Mouse (Mus musculus): ENCODE results near the gene Scaper. TPM values are rescaled to one million over a fixed set of nuclear protein-coding genes. Genes with fewer than 3 reads are reported as not detected.

Gene Scaper
- polyA plus RNA-seq, 1 experiment from 2014 or later = 20.4 TPM

- Histone ChIP-seq H3K4me1 (peaks cover 15% of the 10 kb centered on the region; the same call in 1 of the 2 replicates), H3K4me2 (replicated peaks) (no peak overlapping the region), H3K4me3 (no peak overlapping the region), H3K27ac (no peak overlapping the region), H3K36me3 (no peaks in the 10 kb centered on the region), H3K9me3 (no peaks in the 10 kb centered on the region), H3K27me3 (replicated peaks) (peaks cover 46% of the 10 kb centered on the region), H3K9ac (no peak overlapping the region)
- ATAC-seq (ENCODE audit: low FRiP score, low read depth) = no peak
- WGBS = 15% methylated on average over 3 of the region's 3 CpGs
Measured at GRCm38 (mm10) chr9:55535907-55536306, 402.0 kb downstream of the Scaper start.

GRCm38 (mm10) chr9:55525716-55526115 is 412.2 kb downstream of the Scaper start:
- WGBS = 27% methylated on average over 4 of the region's 4 CpGs
- H3K9me3 ChIP-seq = no peaks in the 10 kb centered on the region
- no peak overlapping the region for H3K9ac ChIP-seq
- no peak overlapping the region for H3K4me2 ChIP-seq (replicated peaks)
- peaks cover 3% of the 10 kb centered on the region; the same call in 1 of the 2 replicates for H3K27me3 ChIP-seq (replicated peaks)
- ATAC-seq (ENCODE audit: low FRiP score, low read depth) = no peak
- H3K27ac ChIP-seq = no peak overlapping the region
- H3K4me1 ChIP-seq = no peaks in the 10 kb centered on the region
- no peaks in the 10 kb centered on the region for H3K36me3 ChIP-seq
- H3K4me3 ChIP-seq = no peak overlapping the region

- H3K9ac ChIP-seq = peak within 1 kb of the TSS; percentile 86
- peak; percentile 100 for ATAC-seq (ENCODE audit: low FRiP score, low read depth)
- no peaks in the 10 kb centered on the region for H3K36me3 ChIP-seq
- no peaks in the 10 kb centered on the region for H3K4me1 ChIP-seq
- no peaks in the 10 kb centered on the region for H3K9me3 ChIP-seq
- WGBS = under 1% methylated on average over 47 of the region's 47 CpGs
- H3K27me3 ChIP-seq (replicated peaks) = peaks cover 21% of the 10 kb centered on the region
- peak within 1 kb of the TSS; percentile 83 for H3K4me3 ChIP-seq
- H3K27ac ChIP-seq = peak within 1 kb of the TSS; percentile 50; the same call in 1 of the 2 replicates
- H3K4me2 ChIP-seq (replicated peaks) = peak within 1 kb of the TSS; percentile 81
Measured at GRCm38 (mm10) chr9:55512027-55512543, 425.8 kb downstream of the Scaper start, which contains the start of gene Etfa. Etfa (minus strand) TSS chr9:55512243.

- H3K27ac ChIP-seq = peak overlapping the region; percentile 50; the same call in 1 of the 2 replicates
- WGBS = under 1% methylated on average over 32 of the region's 32 CpGs
- H3K9ac ChIP-seq = peak overlapping the region; percentile 86
- peak overlapping the region; percentile 83 for H3K4me3 ChIP-seq
- peak overlapping the region; percentile 81 for H3K4me2 ChIP-seq (replicated peaks)
- H3K9me3 ChIP-seq = no peaks in the 10 kb centered on the region
- H3K27me3 ChIP-seq (replicated peaks) = peaks cover 21% of the 10 kb centered on the region
- no peaks in the 10 kb centered on the region for H3K4me1 ChIP-seq
- peak; percentile 87 for ATAC-seq (ENCODE audit: low FRiP score, low read depth)
- H3K36me3 ChIP-seq = no peaks in the 10 kb centered on the region
Measured at GRCm38 (mm10) chr9:55511521-55511993, 426.4 kb downstream of the Scaper start.

GRCm38 (mm10) chr9:55510651-55511235 is 427.2 kb downstream of the Scaper start:
- Histone ChIP-seq H3K27me3 (replicated peaks) (peaks cover 21% of the 10 kb centered on the region), H3K27ac (no peak overlapping the region), H3K9me3 (no peaks in the 10 kb centered on the region), H3K36me3 (no peaks in the 10 kb centered on the region), H3K4me1 (no peaks in the 10 kb centered on the region), H3K9ac (peak overlapping the region; percentile 86; the same call in 1 of the 2 replicates), H3K4me3 (no peak overlapping the region), H3K4me2 (replicated peaks) (peak overlapping the region; percentile 81)
- WGBS = 81% methylated on average over 10 of the region's 10 CpGs
- no peak for ATAC-seq (ENCODE audit: low FRiP score, low read depth)

- no peak for ATAC-seq (ENCODE audit: low FRiP score, low read depth)
- Histone ChIP-seq H3K27me3 (replicated peaks) (peaks cover 17% of the 10 kb centered on the region), H3K36me3 (no peaks in the 10 kb centered on the region), H3K27ac (no peak overlapping the region), H3K9ac (no peak overlapping the region), H3K4me1 (no peaks in the 10 kb centered on the region), H3K4me2 (replicated peaks) (no peak overlapping the region), H3K9me3 (no peaks in the 10 kb centered on the region), H3K4me3 (no peak overlapping the region)
- 87% methylated on average over 1 of the region's 1 CpGs for WGBS
Measured at GRCm38 (mm10) chr9:55509731-55510130, 428.2 kb downstream of the Scaper start.

- Histone ChIP-seq H3K4me2 (replicated peaks) (no peak overlapping the region), H3K27ac (no peak overlapping the region)
- WGBS = 59% methylated on average over 4 of the region's 4 CpGs
Measured at GRCm38 (mm10) chr9:55508701-55509100, 429.2 kb downstream of the Scaper start.

GRCm38 (mm10) chr9:55507922-55508321 is 430.0 kb downstream of the Scaper start:
- no peaks in the 10 kb centered on the region for H3K4me1 ChIP-seq
- 93% methylated on average over 3 of the region's 3 CpGs for WGBS
- no peaks in the 10 kb centered on the region for H3K36me3 ChIP-seq
- H3K27ac ChIP-seq = no peak overlapping the region
- no peak overlapping the region for H3K4me3 ChIP-seq
- no peak overlapping the region for H3K4me2 ChIP-seq (replicated peaks)
- ATAC-seq (ENCODE audit: low FRiP score, low read depth) = no peak
- H3K9ac ChIP-seq = no peak overlapping the region
- peaks cover 4% of the 10 kb centered on the region; the same call in 1 of the 2 replicates for H3K27me3 ChIP-seq (replicated peaks)
- no peaks in the 10 kb centered on the region for H3K9me3 ChIP-seq

More at GRCm38 (mm10) chr9:55508701-55509100, 429.2 kb downstream of the Scaper start:
- Histone ChIP-seq H3K4me1 (no peaks in the 10 kb centered on the region), H3K9ac (no peak overlapping the region), H3K36me3 (no peaks in the 10 kb centered on the region), H3K9me3 (no peaks in the 10 kb centered on the region), H3K4me3 (no peak overlapping the region), H3K27me3 (replicated peaks) (peaks cover 6% of the 10 kb centered on the region; the same call in 1 of the 2 replicates)
- ATAC-seq (ENCODE audit: low FRiP score, low read depth) = no peak

Other genes with a start within 250 kb of the Scaper start
- gene 4930563M21Rik, start 72.4 kb upstream of the Scaper start, polyA plus RNA-seq (2016; fragmentation: Nextera tagmentation; extraction: Ambion mirVana) = not detected in 2 replicates
- gene Rcn2, start 103.7 kb upstream of the Scaper start, polyA plus RNA-seq (2016; fragmentation: Nextera tagmentation; extraction: Ambion mirVana) = 308 and 317 TPM in 2 replicates
- gene Pstpip1, start 151.8 kb upstream of the Scaper start, polyA plus RNA-seq (2016; fragmentation: Nextera tagmentation; extraction: Ambion mirVana) = 0.74 and 0.78 TPM in 2 replicates
- gene Tspan3, start 227.4 kb upstream of the Scaper start, polyA plus RNA-seq (2016; fragmentation: Nextera tagmentation; extraction: Ambion mirVana) = 514 and 516 TPM in 2 replicates